Mouse (Mus musculus): ENCODE measurements at regions not wholly inside any gene's neighbourhood (a gene's known extent, or its start where the extent isn't known, plus 50 kb on each side); places are given as distances from the start of the nearest gene placed in this dataset.

DNA sequence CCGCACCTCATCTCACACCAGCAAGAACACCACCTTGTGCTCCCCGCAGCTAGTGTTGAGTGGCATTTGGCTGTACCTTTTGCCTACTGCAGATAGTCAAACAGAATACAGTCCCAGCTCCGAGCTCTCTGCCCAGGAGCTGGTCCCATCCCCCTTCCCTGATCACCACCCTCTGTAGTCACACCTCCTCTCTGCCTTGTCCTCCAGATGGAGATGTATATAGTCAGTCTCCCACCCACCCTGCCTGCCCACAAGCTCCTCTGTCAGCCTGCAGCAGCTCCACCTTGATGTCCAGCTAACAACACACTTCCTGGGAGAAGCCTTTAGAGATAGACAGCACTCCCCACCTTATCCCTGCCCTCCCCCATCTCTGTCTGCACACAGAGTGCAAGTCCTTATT, 115.7 kb upstream of the Sox5 start:
- H3K27ac ChIP-seq (ENCODE audit: insufficient read depth, low read depth, low read length): no peak overlapping the region
- 83% methylated on average over 3 of the region's 3 CpGs for WGBS
- peaks cover 2% of the 10 kb centered on the region; the same call in 1 of the 2 replicates for H3K4me1 ChIP-seq (ENCODE audit: control insufficient read depth, insufficient read depth, low read length)
- TF ChIP-seq POLR2A (IDR thresholded peaks at IDR 0.05; ENCODE audit: insufficient read depth, low read depth, low read length) (no peak), CTCF (IDR thresholded peaks at IDR 0.05; ENCODE audit: insufficient read depth, low read depth, low read length) (no peak)
- H3K4me3 ChIP-seq (ENCODE audit: insufficient read depth, low read depth, low read length): no peak overlapping the region

DNA sequence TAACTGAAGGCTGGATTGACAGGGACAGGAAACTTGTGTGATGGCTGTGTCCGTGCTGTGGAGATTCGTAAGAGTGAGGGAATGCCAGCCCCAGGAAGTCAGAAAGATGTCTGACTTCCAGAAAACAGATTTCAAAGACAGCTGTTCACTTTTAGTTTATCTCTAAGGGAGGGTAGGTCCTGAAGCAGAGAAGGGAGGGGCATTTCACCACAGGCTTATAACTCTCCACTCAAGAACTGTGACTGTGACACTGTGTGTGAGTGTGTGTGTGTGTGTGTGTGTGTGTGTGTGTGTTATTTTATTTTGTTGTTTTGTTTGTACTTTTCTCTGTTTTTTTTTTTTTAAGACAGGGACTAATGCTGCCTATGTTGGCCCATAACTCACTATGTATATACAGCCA, 109.1 kb upstream of the Sox5 start:
- no peak overlapping the region for H3K27ac ChIP-seq (ENCODE audit: insufficient read depth, low read depth, low read length)
- TF ChIP-seq POLR2A (IDR thresholded peaks at IDR 0.05; ENCODE audit: insufficient read depth, low read depth, low read length) (no peak), CTCF (IDR thresholded peaks at IDR 0.05; ENCODE audit: insufficient read depth, low read depth, low read length) (no peak)
- no peak overlapping the region for H3K4me3 ChIP-seq (ENCODE audit: insufficient read depth, low read depth, low read length)
- WGBS: 80% methylated on average over 2 of the region's 2 CpGs
- no peaks in the 10 kb centered on the region for H3K4me1 ChIP-seq (ENCODE audit: control insufficient read depth, insufficient read depth, low read length)

DNA sequence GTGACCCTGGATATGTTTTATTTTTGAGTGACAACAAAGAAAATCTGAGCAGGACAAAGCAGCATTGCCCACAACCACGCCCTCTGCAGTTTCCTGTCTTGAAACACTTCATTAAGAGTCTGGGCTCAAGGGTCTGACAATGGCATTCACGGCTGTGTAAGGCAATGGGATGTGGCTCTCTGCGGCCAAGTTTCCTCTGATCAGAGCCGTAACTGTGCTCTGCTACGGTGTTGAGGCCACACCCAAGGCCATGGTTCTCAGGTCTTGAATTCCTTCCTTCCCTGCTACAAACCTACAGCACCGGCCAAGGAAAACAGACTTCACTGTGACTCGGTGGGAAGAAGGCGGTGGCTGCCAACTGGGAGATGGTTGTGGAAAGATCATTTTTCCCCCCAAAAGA, 108.4 kb upstream of the Sox5 start:
- Histone ChIP-seq H3K27ac (ENCODE audit: insufficient read depth, low read depth, low read length) (no peak overlapping the region), H3K4me1 (ENCODE audit: control insufficient read depth, insufficient read depth, low read length) (no peaks in the 10 kb centered on the region), H3K4me3 (ENCODE audit: insufficient read depth, low read depth, low read length) (no peak overlapping the region)
- TF ChIP-seq POLR2A (IDR thresholded peaks at IDR 0.05; ENCODE audit: insufficient read depth, low read depth, low read length) (no peak), CTCF (IDR thresholded peaks at IDR 0.05; ENCODE audit: insufficient read depth, low read depth, low read length) (no peak)
- WGBS: 67% methylated on average over 8 of the region's 8 CpGs

DNA sequence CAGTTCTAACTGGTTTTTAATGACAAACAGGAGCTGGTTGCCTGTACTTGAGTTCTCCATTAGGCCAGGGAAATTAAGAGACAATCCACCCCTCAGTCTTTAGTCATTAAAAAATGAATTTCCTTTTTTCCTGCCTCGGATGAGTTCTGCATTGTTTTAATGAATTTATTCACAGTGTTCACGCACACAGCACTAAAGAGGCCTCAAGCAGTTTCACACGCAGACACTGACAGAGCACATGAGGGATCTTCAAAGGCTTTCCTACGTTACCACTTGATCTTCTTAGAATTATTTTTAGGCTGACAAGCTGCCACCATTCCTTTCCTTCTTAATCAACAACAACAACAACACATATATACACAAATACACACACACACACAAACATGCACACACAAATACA, 101.3 kb upstream of the Sox5 start:
- no peaks in the 10 kb centered on the region for H3K4me1 ChIP-seq (ENCODE audit: control insufficient read depth, insufficient read depth, low read length)
- TF ChIP-seq POLR2A (IDR thresholded peaks at IDR 0.05; ENCODE audit: insufficient read depth, low read depth, low read length): no peak
- TF ChIP-seq CTCF (IDR thresholded peaks at IDR 0.05; ENCODE audit: insufficient read depth, low read depth, low read length): no peak
- no peak overlapping the region for H3K27ac ChIP-seq (ENCODE audit: insufficient read depth, low read depth, low read length)
- 85% methylated on average over 4 of the region's 4 CpGs for WGBS
- no peak overlapping the region for H3K4me3 ChIP-seq (ENCODE audit: insufficient read depth, low read depth, low read length)

DNA sequence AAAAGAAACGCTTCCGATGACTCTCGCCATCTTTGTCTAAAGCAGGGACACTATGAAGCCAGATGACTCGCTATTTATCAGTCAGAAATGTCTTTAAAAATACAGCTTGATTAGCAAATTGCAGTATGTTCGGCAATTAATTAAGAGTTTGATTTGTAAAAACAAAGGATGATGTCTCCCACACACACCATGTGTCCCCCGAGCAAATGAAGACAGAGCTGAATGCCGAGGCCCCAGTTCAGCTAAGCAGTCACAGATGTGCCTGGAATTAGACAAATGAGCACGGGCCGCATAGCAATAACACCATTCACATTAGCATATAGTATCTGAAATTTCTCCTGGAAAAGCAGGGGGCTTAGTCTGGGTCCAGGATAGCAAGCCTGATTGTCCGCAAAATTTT, 98.3 kb upstream of the Sox5 start:
- Histone ChIP-seq H3K4me1 (ENCODE audit: control insufficient read depth, insufficient read depth, low read length) (peaks cover 12% of the 10 kb centered on the region), H3K27ac (ENCODE audit: insufficient read depth, low read depth, low read length) (no peak overlapping the region), H3K4me3 (ENCODE audit: insufficient read depth, low read depth, low read length) (no peak overlapping the region)
- TF ChIP-seq CTCF (IDR thresholded peaks at IDR 0.05; ENCODE audit: insufficient read depth, low read depth, low read length) (no peak), POLR2A (IDR thresholded peaks at IDR 0.05; ENCODE audit: insufficient read depth, low read depth, low read length) (no peak)
- 40% methylated on average over 10 of the region's 10 CpGs for WGBS

DNA sequence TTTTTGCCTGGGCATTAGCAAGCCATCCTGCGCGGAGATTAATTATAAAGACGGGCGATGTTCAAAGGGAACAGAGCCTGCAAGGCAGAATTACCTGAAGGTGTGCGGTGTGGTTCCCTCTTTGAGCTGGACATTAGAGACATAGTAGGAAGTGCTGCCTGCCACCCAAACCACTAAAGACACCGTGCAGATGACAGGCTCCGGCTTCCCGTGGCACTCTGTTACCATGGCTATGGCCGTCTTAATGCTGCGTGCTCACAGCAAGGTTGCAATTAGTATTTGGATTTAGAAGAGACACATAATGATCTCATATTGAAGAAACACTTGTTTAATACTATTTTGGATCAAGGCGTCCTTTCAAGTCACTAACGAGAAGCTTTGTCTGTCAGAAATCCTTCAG, 95.0 kb upstream of the Sox5 start:
- WGBS: 18% methylated on average over 12 of the region's 12 CpGs

DNA sequence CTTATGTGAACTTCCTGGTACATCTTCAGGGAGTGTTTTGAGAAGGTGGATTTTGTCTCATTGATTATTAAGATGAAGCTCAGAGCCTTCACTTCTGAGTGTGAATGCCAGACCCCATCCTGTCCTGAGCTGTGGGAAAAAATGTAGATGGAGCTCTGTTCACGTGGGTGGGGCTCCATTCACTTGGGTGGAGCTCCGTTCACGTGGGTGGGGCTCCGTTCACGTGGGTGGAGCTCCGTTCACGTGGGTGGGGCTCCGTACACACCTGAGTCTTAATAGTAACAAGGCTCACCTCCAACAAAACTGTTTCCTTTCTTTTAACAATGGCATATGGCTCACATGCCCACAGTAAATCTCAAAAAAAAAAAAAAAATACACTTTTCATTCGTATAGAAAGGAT, 94.1 kb upstream of the Sox5 start:
- Histone ChIP-seq H3K4me1 (ENCODE audit: control insufficient read depth, insufficient read depth, low read length) (peaks cover 12% of the 10 kb centered on the region), H3K27ac (ENCODE audit: insufficient read depth, low read depth, low read length) (no peak overlapping the region), H3K4me3 (ENCODE audit: insufficient read depth, low read depth, low read length) (no peak overlapping the region)
- 60% methylated on average over 9 of the region's 9 CpGs for WGBS
- TF ChIP-seq POLR2A (IDR thresholded peaks at IDR 0.05; ENCODE audit: insufficient read depth, low read depth, low read length): no peak
- TF ChIP-seq CTCF (IDR thresholded peaks at IDR 0.05; ENCODE audit: insufficient read depth, low read depth, low read length): no peak

More for the DNA sequence above, 95.0 kb upstream of the Sox5 start:
- TF ChIP-seq CTCF (IDR thresholded peaks at IDR 0.05; ENCODE audit: insufficient read depth, low read depth, low read length): no peak
- TF ChIP-seq POLR2A (IDR thresholded peaks at IDR 0.05; ENCODE audit: insufficient read depth, low read depth, low read length): no peak
- H3K4me1 ChIP-seq (ENCODE audit: control insufficient read depth, insufficient read depth, low read length): peaks cover 12% of the 10 kb centered on the region
- H3K27ac ChIP-seq (ENCODE audit: insufficient read depth, low read depth, low read length): no peak overlapping the region
- peak overlapping the region; percentile 32 for H3K4me3 ChIP-seq (ENCODE audit: insufficient read depth, low read depth, low read length)

DNA sequence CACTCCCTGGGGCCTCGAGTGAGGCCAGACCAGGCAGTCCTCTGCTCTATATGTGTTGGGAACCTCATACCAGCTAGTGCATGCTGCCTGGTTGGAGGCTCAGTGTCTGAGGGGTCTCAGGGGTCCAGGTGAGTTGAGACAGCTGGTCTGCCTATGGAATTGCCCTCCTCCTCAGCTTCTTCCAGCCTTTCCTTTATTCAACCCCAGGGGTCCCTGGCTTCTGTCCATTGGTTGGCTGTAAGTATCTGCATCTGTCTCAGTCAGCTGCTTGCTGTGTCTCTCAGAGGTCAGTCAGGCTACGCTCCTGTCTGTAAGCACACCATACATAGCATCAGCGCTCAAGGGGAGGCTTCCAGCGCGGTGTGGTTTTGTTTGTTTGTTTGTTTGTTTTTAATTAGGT, 92.5 kb upstream of the Sox5 start:
- Histone ChIP-seq H3K4me1 (ENCODE audit: control insufficient read depth, insufficient read depth, low read length) (peaks cover 12% of the 10 kb centered on the region), H3K27ac (ENCODE audit: insufficient read depth, low read depth, low read length) (no peak overlapping the region), H3K4me3 (ENCODE audit: insufficient read depth, low read depth, low read length) (no peak overlapping the region)
- WGBS: 89% methylated on average over 5 of the region's 5 CpGs
- TF ChIP-seq POLR2A (IDR thresholded peaks at IDR 0.05; ENCODE audit: insufficient read depth, low read depth, low read length) (no peak), CTCF (IDR thresholded peaks at IDR 0.05; ENCODE audit: insufficient read depth, low read depth, low read length) (no peak)

DNA sequence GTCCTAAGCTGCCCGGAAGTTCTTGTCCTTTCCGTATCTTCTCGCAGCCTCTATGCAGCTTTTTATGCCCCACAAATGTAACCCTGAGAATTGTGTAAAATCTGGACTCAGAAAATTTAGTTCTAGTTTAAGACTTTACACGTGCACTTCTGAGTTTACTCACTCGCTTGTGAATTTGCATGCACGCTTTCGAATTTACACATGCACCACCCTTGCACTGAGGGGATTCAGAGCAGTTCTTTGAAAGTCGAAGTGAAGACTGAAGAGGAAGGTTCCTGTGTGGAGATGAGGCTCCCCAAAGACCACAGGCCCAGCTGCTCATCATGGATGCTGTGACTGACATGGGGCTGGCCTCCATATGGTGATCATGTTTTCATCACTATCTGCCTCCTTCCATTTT, 89.2 kb upstream of the Sox5 start:
- no peak overlapping the region for H3K4me3 ChIP-seq (ENCODE audit: insufficient read depth, low read depth, low read length)
- H3K4me1 ChIP-seq (ENCODE audit: control insufficient read depth, insufficient read depth, low read length): peaks cover 2% of the 10 kb centered on the region
- WGBS: 95% methylated on average over 8 of the region's 8 CpGs
- no peak overlapping the region for H3K27ac ChIP-seq (ENCODE audit: insufficient read depth, low read depth, low read length)
- TF ChIP-seq CTCF (IDR thresholded peaks at IDR 0.05; ENCODE audit: insufficient read depth, low read depth, low read length): no peak
- TF ChIP-seq POLR2A (IDR thresholded peaks at IDR 0.05; ENCODE audit: insufficient read depth, low read depth, low read length): no peak

DNA sequence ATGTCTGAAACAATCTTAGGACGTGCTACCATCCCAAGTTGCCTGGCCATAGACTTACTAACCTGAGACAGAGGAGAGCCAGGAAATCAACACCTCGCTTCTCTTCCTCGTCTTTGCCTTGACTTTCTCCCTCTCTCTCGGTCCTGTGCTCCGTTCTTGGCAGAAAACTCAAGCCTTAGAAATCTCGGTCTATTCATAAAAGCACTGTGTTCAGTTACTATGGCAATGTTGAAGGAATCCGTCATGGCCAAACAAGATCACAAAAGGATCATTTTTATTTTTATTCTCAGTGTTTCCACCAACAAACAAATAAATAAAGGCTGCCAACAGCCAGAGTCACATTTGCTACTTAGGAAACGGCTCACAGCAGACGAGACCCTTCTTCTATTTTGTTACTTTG, 85.6 kb upstream of the Sox5 start:
- no peak overlapping the region for H3K27ac ChIP-seq (ENCODE audit: insufficient read depth, low read depth, low read length)
- no peak overlapping the region for H3K4me3 ChIP-seq (ENCODE audit: insufficient read depth, low read depth, low read length)
- WGBS: 43% methylated on average over 9 of the region's 9 CpGs
- H3K4me1 ChIP-seq (ENCODE audit: control insufficient read depth, insufficient read depth, low read length): no peaks in the 10 kb centered on the region
- TF ChIP-seq POLR2A (IDR thresholded peaks at IDR 0.05; ENCODE audit: insufficient read depth, low read depth, low read length): no peak
- no peak for TF ChIP-seq CTCF (IDR thresholded peaks at IDR 0.05; ENCODE audit: insufficient read depth, low read depth, low read length)

Data from olfactory bulb, adult 2 months (tissue).